Mouse (Mus musculus): Measurements from ENCODE around the gene Ston2.

GRCm38 (mm10) chr12:91607678-91608077 lies 180.5 kb downstream of the Ston2 start:
- TF ChIP-seq CTCF (IDR thresholded peaks at IDR 0.05; ENCODE audit: extremely low read depth, insufficient read depth, low read length), result no peak
- TF ChIP-seq POLR2A (IDR thresholded peaks at IDR 0.05; ENCODE audit: extremely low read depth, insufficient read depth, low read length), result no peak

Measured in cortical plate, adult 2 months (tissue).